Mouse (Mus musculus) heart, embryonic 14.5 days (tissue): ENCODE results near the gene Nckap5. TPM values are rescaled to one million over a fixed set of nuclear protein-coding genes. Genes with fewer than 3 reads are reported as not detected.

Experiments used
- ATAC-seq: fragments of 200-750 bp; cut with Nextera tagmentation; 2 replicates; pipeline ENCODE4 v1.8.0; 2017; ENCODE audit warnings: low read depth, moderate TSS enrichment; ENCODE audit not compliant: insufficient number of reproducible peaks, insufficient read depth, low FRiP score
- H3K27ac ChIP-seq, 2 experiments: fragments of 200-500 bp in 1 of 2; fragments of 300-500 bp in 1 of 2; sonication (generic) in 1 of 2; replicated peaks in 1 of 2; 2 replicates each; pipeline ENCODE4 v1.5.1; 2012 to 2014; ENCODE audit warnings: low read depth in 2 of 2, low read length in 2 of 2, control low read depth in 1 of 2, mild to moderate bottlenecking in 1 of 2, mixed read lengths in 1 of 2; ENCODE audit not compliant: control insufficient read depth in 1 of 2, insufficient read depth in 1 of 2
- H3K27me3 ChIP-seq: fragments of 300-500 bp; sonication (generic); 2 replicates; pipeline ENCODE4 v1.6.1; 2014; ENCODE audit warnings: mild to moderate bottlenecking, low read length, control low read depth; ENCODE audit not compliant: control insufficient read depth, insufficient read depth
- H3K36me3 ChIP-seq: fragments of 300-500 bp; sonication (generic); 2 replicates; pipeline ENCODE4 v1.6.1; 2014; ENCODE audit warnings: mild to moderate bottlenecking, control low read depth, low read length, mixed read lengths; ENCODE audit not compliant: control insufficient read depth, insufficient read depth
- H3K4me1 ChIP-seq, 2 experiments: fragments of 200-500 bp in 1 of 2; fragments of 300-500 bp in 1 of 2; sonication (generic) in 1 of 2; 2 replicates each; pipeline ENCODE4 v1.6.1; 2012 to 2014; ENCODE audit warnings: low read length in 2 of 2, control low read depth in 1 of 2, mixed read lengths in 1 of 2; ENCODE audit not compliant: control insufficient read depth in 2 of 2, insufficient read depth in 2 of 2
- H3K4me2 ChIP-seq: fragments of 300-500 bp; sonication (generic); 2 replicates; pipeline ENCODE4 v1.6.1; 2014; ENCODE audit warnings: mild to moderate bottlenecking, low read length
- H3K4me3 ChIP-seq, 2 experiments: fragments of 200-500 bp in 1 of 2; fragments of 300-500 bp in 1 of 2; sonication (generic) in 1 of 2; 2 replicates each; pipeline ENCODE4 v1.5.1; 2012 to 2014; ENCODE audit warnings: low read length in 2 of 2, mild to moderate bottlenecking in 2 of 2, control low read depth in 1 of 2, low read depth in 1 of 2, moderate library complexity in 1 of 2; ENCODE audit not compliant: control insufficient read depth in 1 of 2, insufficient read depth in 1 of 2
- H3K9ac ChIP-seq: fragments of 300-500 bp; sonication (generic); 2 replicates; pipeline ENCODE4 v1.6.1; 2014; ENCODE audit warnings: mild to moderate bottlenecking, low read length
- H3K9me3 ChIP-seq: fragments of 300-500 bp; sonication (generic); 2 replicates; pipeline ENCODE4 v1.6.1; 2016; ENCODE audit warnings: low read length, control low read depth; ENCODE audit not compliant: control insufficient read depth
- WGBS: fragments of 180-500 bp; shearing (Covaris S2); extraction: QIAGEN DNeasy Blood & Tissue Kit; methylation state at CpG from one replicate; pipeline ENCODE4 v1.1.7; 2014; 5-methylcytosine and 5-hydroxymethylcytosine counted together
- polyA plus RNA-seq: library from polyadenylated mRNA; unstranded; fragments of >200 nt; fragmentation: Nextera tagmentation; extraction: Ambion mirVana; gene quantifications from 2 replicates; pipeline ENCODE4 v1.2.1, GENCODE M21; 2014

Gene Nckap5
- polyA plus RNA-seq, 1 experiment from 2014 or later, result 9.4 TPM

GRCm38 (mm10) chr1:126752247-126753037, 78.2 kb downstream of the Nckap5 start:
- ATAC-seq, result no peak

GRCm38 (mm10) chr1:126751137-126751536, 79.5 kb downstream of the Nckap5 start:
- Histone ChIP-seq H3K27ac (no peak overlapping the region), H3K9me3 (no peaks in the 10 kb centered on the region), H3K4me2 (no peak overlapping the region), H3K36me3 (no peaks in the 10 kb centered on the region), H3K27me3 (no peaks in the 10 kb centered on the region), H3K4me1 (no peaks in the 10 kb centered on the region), H3K4me3 (no peak overlapping the region), H3K9ac (no peak overlapping the region)
- ATAC-seq, result no peak
- WGBS, result 90% methylated on average over 6 of the region's 6 CpGs

More at GRCm38 (mm10) chr1:126752247-126753037, 78.2 kb downstream of the Nckap5 start:
- Histone ChIP-seq H3K4me3 (no peak overlapping the region), H3K4me1 (no peaks in the 10 kb centered on the region), H3K4me2 (no peak overlapping the region), H3K27ac (no peak overlapping the region), H3K36me3 (no peaks in the 10 kb centered on the region), H3K9me3 (no peaks in the 10 kb centered on the region), H3K27me3 (no peaks in the 10 kb centered on the region), H3K9ac (no peak overlapping the region)
- WGBS, result 75% methylated on average over 13 of the region's 13 CpGs

- no peak overlapping the region for H3K4me2 ChIP-seq
- H3K36me3 ChIP-seq, result no peaks in the 10 kb centered on the region
- H3K4me1 ChIP-seq, result no peaks in the 10 kb centered on the region
- H3K27ac ChIP-seq, result no peak overlapping the region
- no peak overlapping the region for H3K4me3 ChIP-seq
- no peak for ATAC-seq
- H3K27me3 ChIP-seq, result no peaks in the 10 kb centered on the region
- no peaks in the 10 kb centered on the region for H3K9me3 ChIP-seq
- 89% methylated on average over 3 of the region's 3 CpGs for WGBS
- H3K9ac ChIP-seq, result no peak overlapping the region
Observed at GRCm38 (mm10) chr1:126750156-126750555, 80.4 kb downstream of the Nckap5 start.

GRCm38 (mm10) chr1:126747914-126748313, 82.7 kb downstream of the Nckap5 start:
- Histone ChIP-seq H3K4me2 (no peak overlapping the region), H3K27ac (no peak overlapping the region), H3K9me3 (no peaks in the 10 kb centered on the region), H3K27me3 (no peaks in the 10 kb centered on the region), H3K4me1 (no peaks in the 10 kb centered on the region), H3K4me3 (no peak overlapping the region), H3K9ac (no peak overlapping the region), H3K36me3 (no peaks in the 10 kb centered on the region)
- 72% methylated on average over 4 of the region's 4 CpGs for WGBS
- ATAC-seq, result no peak

- 66% methylated on average over 4 of the region's 4 CpGs for WGBS
- Histone ChIP-seq H3K27me3 (no peaks in the 10 kb centered on the region), H3K9ac (no peak overlapping the region), H3K4me1 (no peaks in the 10 kb centered on the region), H3K4me2 (no peak overlapping the region), H3K27ac (no peak overlapping the region), H3K36me3 (no peaks in the 10 kb centered on the region), H3K9me3 (no peaks in the 10 kb centered on the region), H3K4me3 (no peak overlapping the region)
- ATAC-seq, result no peak
Observed at GRCm38 (mm10) chr1:126745482-126746136, 85.0 kb downstream of the Nckap5 start.

GRCm38 (mm10) chr1:126744631-126745305, 85.8 kb downstream of the Nckap5 start:
- Histone ChIP-seq H3K4me2 (no peak overlapping the region), H3K4me3 (no peak overlapping the region), H3K27ac (no peak overlapping the region), H3K36me3 (no peaks in the 10 kb centered on the region), H3K27me3 (no peaks in the 10 kb centered on the region), H3K9me3 (no peaks in the 10 kb centered on the region), H3K4me1 (no peaks in the 10 kb centered on the region), H3K9ac (no peak overlapping the region)
- whole genome bisulfite sequencing, result 86% methylated on average over 14 of the region's 14 CpGs
- ATAC-seq, result no peak

- peak overlapping the region; percentile 79 for H3K9ac ChIP-seq
- 0 out of 2 replicates have a peak, but pooled peaks have one; percentile 17 for ATAC-seq
- H3K27me3 ChIP-seq, result no peaks in the 10 kb centered on the region
- 0 out of 4 replicates have a peak overlapping the region, but pooled peaks of 1 of the 2 experiments have one; percentile 44 for H3K27ac ChIP-seq
- WGBS, result 4% methylated on average over 12 of the region's 12 CpGs
- peak overlapping the region; percentile 85 for H3K4me2 ChIP-seq
- H3K4me1 ChIP-seq, result peaks cover 7 to 25% of the 10 kb centered on the region in 2 experiments; a peak in 3 of 4 replicates
- H3K36me3 ChIP-seq, result no peaks in the 10 kb centered on the region
- H3K4me3 ChIP-seq, result peak overlapping the region; percentile 54 to 62
- no peaks in the 10 kb centered on the region for H3K9me3 ChIP-seq
Observed at GRCm38 (mm10) chr1:126738291-126738640, 92.3 kb downstream of the Nckap5 start.
